Mouse (Mus musculus) telencephalon, adult 2 months (tissue): ENCODE results near the gene Armc7.
A peak's percentile ranks its signal among the peaks of the same experiment; 100 is the strongest.
"Not testable (repeated sequence)": the region's sequence is repeated elsewhere in the genome, so short reads cannot be mapped to it uniquely, and the experiment has no call there.

Source experiments
- DNase-seq: peaks from one replicate; pipeline ENCODE4 v3.0.0-alpha.2; 2011; ENCODE audit warnings: low read depth, low spot score

The Armc7 gene

GRCm38 (mm10) chr11:115454822-115455221, 20.6 kb upstream of the Armc7 start:
- not testable (repeated sequence) for DNase-seq

- no peak for DNase-seq
Observed at GRCm38 (mm10) chr11:115455619-115456018, 19.8 kb upstream of the Armc7 start.

GRCm38 (mm10) chr11:115456182-115456581, 19.3 kb upstream of the Armc7 start:
- no peak for DNase-seq

- no peak for DNase-seq
Observed at GRCm38 (mm10) chr11:115457405-115457804, 18.1 kb upstream of the Armc7 start.

DNA sequence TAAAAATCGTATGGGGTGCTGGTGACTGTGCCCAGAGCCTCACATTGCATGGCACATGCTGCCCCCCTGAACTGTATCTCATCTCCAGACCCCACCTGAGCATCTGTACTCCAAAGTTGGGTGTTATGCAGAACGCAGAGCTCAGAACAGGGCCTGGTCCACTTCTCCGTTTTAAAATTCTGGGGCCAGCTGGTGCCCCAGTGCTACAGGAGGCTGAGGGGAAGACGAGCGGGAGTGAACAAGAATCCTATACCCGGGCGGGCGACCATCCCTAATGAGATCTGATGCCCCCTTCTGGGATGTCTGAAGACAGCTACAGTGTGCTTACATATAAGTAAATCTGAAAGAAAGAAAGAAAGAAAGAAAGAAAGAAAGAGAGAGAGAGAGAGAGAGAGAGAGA, 14.5 kb upstream of the Armc7 start:
- DNase-seq: no peak

DNA sequence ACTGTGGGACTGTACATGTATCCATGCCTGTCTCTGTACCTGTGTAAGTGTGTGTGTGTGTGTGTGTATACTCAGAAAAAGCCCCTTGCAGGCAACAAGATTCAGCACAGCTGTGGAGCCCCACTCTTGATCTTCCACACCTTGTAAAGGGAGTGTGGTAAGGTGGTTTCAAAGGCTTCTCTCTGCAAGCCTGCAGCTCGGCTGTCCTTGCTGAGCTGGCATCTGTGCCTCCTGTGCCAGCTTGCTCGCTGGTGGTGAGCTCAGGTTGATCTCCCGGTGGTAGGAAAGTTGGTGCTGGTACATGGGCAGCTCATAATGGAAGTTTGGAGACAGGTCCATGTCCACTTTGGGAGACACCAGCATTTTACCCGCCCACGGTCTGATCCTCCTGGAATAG, 13.6 kb upstream of the Armc7 start:
- no peak for DNase-seq

- DNase-seq: no peak
Observed at GRCm38 (mm10) chr11:115462243-115462891, 13.1 kb upstream of the Armc7 start, which contains the start of gene Slc16a5. TSS of gene Slc16a5 (plus strand) at chr11:115462474.

GRCm38 (mm10) chr11:115463397-115463796, 12.1 kb upstream of the Armc7 start:
- no peak for DNase-seq

DNA sequence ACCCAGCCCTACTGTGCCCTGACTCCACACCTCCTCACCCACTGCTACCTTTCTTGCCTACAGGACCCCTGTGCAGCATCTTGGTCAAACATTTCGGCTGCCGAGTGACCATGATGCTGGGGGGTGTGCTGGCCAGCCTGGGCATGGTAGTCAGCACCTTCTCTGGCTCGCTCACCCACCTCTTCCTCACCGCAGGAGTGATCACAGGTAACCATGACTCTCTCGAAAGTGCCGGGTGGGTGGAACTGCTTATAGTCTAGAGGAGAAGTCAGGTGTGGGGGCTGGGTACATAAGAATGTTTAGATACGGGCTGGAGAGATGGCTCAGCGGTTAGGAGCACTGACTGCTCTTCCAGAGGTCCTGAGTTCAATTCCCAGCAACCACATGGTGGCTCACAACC, 10.6 kb upstream of the Armc7 start:
- DNase-seq: no peak

GRCm38 (mm10) chr11:115467217-115467618, 8.2 kb upstream of the Armc7 start:
- no peak for DNase-seq

DNA sequence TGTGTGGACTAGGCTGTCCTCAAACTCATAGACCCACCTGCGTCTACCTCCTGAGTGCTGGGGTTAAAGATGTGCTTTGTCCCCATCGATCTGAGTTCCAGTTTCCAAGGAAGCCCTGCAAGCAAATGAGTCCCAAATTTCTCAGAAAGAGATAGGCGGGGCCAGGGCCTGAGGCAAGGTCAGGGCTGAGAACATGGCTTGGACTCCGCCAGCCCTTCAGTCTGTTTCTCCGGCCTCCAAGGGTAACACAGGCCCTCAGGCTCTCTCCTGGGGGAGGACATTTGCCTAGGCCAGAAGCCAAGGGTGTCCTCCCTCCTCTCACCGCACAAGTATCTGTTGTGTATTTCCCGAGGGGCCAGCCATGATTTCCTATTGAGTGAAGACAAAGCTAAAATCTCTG, 3.3 kb upstream of the Armc7 start:
- no peak for DNase-seq

DNA sequence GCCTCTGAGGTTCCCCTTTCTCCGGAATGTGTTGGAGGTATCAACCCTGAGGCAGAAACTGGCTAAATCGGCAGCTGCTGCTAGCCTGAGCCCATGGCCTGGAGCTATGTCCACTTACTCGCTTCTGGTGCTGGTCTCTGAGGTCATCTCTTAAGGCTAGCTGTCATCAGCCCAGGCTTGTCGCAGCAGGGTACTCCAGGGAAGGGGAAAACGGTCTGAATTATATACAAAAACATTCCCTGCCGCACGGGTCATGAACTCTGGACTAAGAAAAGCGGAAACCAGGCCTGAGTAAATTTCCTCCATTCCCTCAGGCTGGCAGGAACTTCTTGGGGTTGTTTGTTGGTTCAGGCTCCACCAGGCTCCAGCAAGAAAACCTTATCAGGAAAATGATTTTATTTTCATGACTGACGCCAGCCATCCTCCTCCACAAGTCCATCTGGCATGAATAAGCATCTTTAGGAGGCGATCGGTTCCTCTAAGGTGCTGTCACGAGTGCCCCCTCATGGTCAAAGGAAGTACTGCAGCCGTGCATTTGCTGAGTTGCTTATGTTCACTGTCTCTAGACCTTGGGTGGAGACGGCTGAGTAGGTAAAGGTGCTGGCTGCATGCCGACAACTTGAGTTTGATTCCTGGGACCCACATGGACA, 1.7 kb upstream of the Armc7 start:
- DNase-seq: peak; percentile 94

DNA sequence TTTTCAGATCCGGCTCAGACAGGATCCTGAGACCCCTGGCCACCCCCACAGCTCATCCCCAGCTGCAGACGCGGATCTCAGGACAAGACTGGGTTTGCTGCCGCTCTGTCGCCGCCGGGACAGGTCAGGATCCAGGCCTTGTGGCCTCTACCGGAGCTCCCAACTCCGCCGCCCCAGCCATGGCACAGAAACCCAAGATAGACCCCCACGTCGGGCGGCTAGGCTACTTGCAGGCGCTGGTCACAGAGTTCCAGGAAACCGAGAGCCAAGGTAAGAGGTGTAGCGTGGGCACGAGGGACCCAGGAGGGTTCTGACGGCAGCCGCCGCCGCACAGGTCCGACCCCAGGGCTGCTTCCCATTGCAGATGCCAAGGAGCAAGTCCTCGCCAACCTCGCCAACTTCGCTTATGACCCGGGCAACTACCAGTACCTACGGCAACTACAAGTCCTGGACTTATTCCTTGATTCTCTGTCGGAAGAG, 331 bp downstream of the Armc7 start:
- DNase-seq: no peak

GRCm38 (mm10) chr11:115476630-115477029, 1.2 kb downstream of the Armc7 start:
- not testable (repeated sequence) for DNase-seq

DNA sequence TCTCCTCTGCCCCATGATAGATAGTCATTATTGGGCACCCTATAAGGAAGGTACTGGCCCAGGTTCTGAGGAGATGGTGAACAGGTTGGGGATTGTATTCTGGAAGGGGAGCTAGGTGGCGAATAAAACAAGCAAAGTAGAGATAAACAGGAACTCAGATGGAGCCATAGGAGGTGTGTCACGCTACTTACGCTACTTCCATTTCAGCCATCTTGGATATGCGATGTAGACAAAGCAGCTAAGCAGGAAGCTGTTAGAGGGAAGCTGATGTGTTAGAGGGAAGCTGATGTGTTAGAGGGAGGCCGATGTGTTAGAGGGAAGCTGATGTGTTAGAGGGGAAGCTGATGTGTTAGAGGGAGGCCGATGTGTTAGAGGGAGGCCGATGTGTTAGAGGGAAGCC, 1.9 kb downstream of the Armc7 start:
- DNase-seq: not testable (repeated sequence)

DNA sequence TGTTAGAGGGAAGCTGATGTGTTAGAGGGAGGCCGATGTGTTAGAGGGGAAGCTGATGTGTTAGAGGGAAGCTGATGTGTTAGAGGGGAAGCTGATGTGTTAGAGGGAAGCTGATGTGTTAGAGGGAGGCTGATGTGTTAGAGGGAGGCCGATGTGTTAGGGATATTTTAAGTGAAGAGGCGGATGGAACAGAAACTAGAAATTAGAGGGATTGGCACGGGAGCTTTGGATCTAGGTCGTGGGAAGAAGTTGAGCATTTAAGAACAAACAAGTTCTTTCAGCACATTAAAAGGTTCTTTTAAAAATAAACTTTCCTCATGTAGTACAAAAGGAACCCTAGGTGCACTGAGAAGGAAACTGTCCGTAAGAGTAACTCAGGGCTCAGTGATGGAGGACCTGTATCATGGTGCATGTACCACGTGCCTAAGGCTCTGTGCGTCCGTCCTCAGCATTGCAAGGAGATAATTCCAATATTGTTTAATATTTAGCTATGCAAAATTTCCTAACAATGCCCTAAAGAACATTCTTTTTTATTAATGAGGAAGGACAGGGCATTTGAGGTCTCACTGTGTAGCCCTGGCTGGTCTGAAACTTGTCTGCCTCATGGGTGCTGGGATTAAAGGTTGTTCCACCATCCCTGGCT, 3.0 kb downstream of the Armc7 start:
- DNase-seq: no peak

GRCm38 (mm10) chr11:115481553-115482259, 6.2 kb downstream of the Armc7 start:
- peak; percentile 93 for DNase-seq

- no peak for DNase-seq
Observed at GRCm38 (mm10) chr11:115483278-115483677, 7.8 kb downstream of the Armc7 start.

DNA sequence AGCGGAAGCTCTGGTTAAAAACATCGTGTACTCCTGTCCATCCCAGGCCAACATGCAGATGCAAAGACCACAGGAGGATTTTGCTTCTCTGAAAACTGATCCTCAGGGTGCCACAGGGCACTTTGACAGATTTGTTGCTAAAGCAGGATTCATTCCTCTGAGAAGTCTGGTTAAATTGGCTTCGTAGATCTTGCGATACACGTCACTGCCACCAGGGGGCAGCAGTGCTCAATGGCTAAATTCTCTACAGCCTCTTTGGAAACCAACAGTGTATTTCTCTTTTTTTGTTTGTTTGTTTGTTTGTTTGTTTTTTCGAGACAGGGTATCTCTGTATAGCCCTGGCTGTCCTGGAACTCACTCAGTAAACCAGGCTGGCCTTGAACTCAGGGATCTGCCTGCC, 8.3 kb downstream of the Armc7 start:
- DNase-seq: no peak

- DNase-seq: no peak
Observed at GRCm38 (mm10) chr11:115485155-115485554, 9.7 kb downstream of the Armc7 start.

GRCm38 (mm10) chr11:115488551-115489104, 13.2 kb downstream of the Armc7 start:
- DNase-seq: no peak
